Comparison of ENCODE assay signal across 9 mouse cellular contexts in the genomic region with DNA sequence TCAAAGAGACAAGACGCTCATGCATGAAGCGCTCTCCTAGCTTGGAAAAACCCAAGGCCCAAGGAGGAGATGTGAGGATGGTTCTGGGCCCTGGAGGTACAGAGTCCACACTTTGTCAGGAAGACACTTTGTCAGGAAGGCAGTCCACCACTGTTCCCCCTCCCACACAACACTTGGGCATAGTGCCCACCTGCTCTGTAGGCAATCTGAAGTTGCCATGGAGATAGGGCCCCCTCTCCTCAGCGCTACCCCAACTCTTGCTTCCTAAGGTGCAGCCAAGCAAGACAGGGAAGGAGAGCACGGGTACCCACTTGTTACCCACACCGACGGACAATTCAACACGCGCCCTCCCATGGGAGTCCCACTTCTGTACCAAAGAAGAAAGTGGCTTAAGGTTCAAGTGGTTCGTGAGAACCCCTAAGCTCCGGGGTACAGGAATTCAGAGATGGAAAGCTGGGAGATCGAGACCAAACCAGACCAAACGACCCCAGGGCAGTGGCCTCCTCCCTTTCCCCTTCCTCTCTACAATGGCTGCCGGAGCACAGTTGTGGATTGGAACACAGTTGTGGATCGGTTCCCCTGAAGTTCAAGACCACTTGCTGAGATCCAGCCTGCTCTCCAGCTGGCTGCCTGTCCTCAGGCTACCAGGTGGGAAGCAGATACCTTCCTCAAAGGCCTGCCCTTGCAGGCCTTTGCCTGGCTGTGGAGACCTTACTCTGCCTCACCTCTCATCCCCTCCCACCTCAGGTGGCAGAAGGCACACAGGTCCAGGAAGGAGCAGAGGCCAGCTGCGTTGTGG. TPM values are rescaled to one million over a fixed set of nuclear protein-coding genes. Genes with fewer than 3 reads are reported as not detected.
A peak's percentile ranks its signal among the peaks of the same experiment; 100 is the strongest.
DNase-seq lines count a peak whose midpoint lies in the region; ATAC-seq and TF ChIP-seq lines count a peak whose summit lies in the region.
"Had no signal": no experiment of that assay in that cellular context is flagged by ENCODE, and none has a peak within 500 bp of the region (broad histone marks: within the 10 kb centered on the region; RNA-seq: fewer than 3 reads in every experiment).

No protein-coding gene starts in this region.

- H3K4me3 ChIP-seq in kidney, adult 2 months (ENCODE audit: insufficient read depth, low read depth, low read length): no peak overlapping the region
- H3K4me3 ChIP-seq in E14TG2a.4 (replicated peaks; ENCODE audit: low read length) (peak overlapping the region; percentile 96), ES-E14 (ENCODE audit: insufficient read depth in 1 of 2, low read depth in 1 of 2, low read length in 2 of 2, poor library complexity in 1 of 2, severe bottlenecking in 1 of 2) (peak overlapping the region in 1 of 2 experiments; percentile 3; a peak in 2 of 4 replicates)
- no peak overlapping the region for H3K4me3 ChIP-seq in intestine, embryonic 16.5 days (ENCODE audit: low read length)

- H3K9me3 ChIP-seq in E14TG2a.4 (ENCODE audit: low read length) (no peaks in the 10 kb centered on the region), ES-E14 (ENCODE audit: control insufficient read depth, insufficient read depth, low read depth, low read length) (no peaks in the 10 kb centered on the region)
- no peaks in the 10 kb centered on the region for H3K9me3 ChIP-seq in intestine, embryonic 16.5 days (ENCODE audit: control insufficient read depth, low read length)

- in situ Hi-C loops in ES-E14 (cut with MboI; ENCODE audit: low sequenced_read_pairs in 2 of 2, unreplicated experiment in 2 of 2): no loop called here

- no peaks in the 10 kb centered on the region for H3K36me3 ChIP-seq in kidney, adult 2 months (ENCODE audit: control insufficient read depth, insufficient read depth, low read length)
- peaks cover 87% of the 10 kb centered on the region for H3K36me3 ChIP-seq in E14TG2a.4 (ENCODE audit: insufficient read depth, low read length)
- H3K36me3 ChIP-seq in ES-E14 (ENCODE audit: control insufficient read depth, insufficient read depth, low read length, poor library complexity, severe bottlenecking): peaks cover 60% of the 10 kb centered on the region; the same call in 1 of the 2 replicates
- no peaks in the 10 kb centered on the region for H3K36me3 ChIP-seq in intestine, embryonic 16.5 days (ENCODE audit: control insufficient read depth, insufficient read depth, low read length)

- H3K9ac ChIP-seq in ES-E14 (ENCODE audit: insufficient read depth, low read depth, low read length, poor library complexity, severe bottlenecking): no peak overlapping the region
- peak overlapping the region; percentile 11; the same call in 1 of the 2 replicates for H3K9ac ChIP-seq in intestine, embryonic 16.5 days (ENCODE audit: low read depth, low read length)

- no peak for TF ChIP-seq CTCF in kidney, adult 2 months (conservative IDR thresholded peaks at IDR 0.05; ENCODE audit: insufficient read depth, insufficient read length, low read depth, low read length)
- no peak for TF ChIP-seq CTCF in E14TG2a.4 (conservative IDR thresholded peaks at IDR 0.05; ENCODE audit: low read length)

- H3K27me3 ChIP-seq in kidney, adult 2 months (replicated peaks; ENCODE audit: control insufficient read depth, insufficient read depth, low read length): no peaks in the 10 kb centered on the region
- no peaks in the 10 kb centered on the region; the same call in 1 of the 2 replicates for H3K27me3 ChIP-seq in E14TG2a.4 (ENCODE audit: insufficient read depth, low read length)
- no peaks in the 10 kb centered on the region for H3K27me3 ChIP-seq in intestine, embryonic 16.5 days (replicated peaks; ENCODE audit: control insufficient read depth, insufficient read depth, low read length)

- DNase-seq in kidney, adult 2 months: peak; percentile 41
- DNase-seq in kidney, postnatal 14 days: no peak
- DNase-seq in ES-E14 (ENCODE audit: low read depth, low spot score): no peak
- no peak for DNase-seq in natural killer cell, adult 2 months (ENCODE audit: low spot score in 2 of 2)
- no peak for DNase-seq in layer of hippocampus, adult 8-10 months (ENCODE audit: low spot score in 2 of 2)
- DNase-seq in B cell, adult 2 months: no peak
- DNase-seq: gastrocnemius, postnatal 10 days had no signal

- WGBS in kidney, adult 2 months: 51% methylated on average over 15 of the region's 15 CpGs
- 78% methylated on average over 15 of the region's 15 CpGs for WGBS in intestine, embryonic 16.5 days

- no peak for ATAC-seq in intestine, embryonic 16.5 days

- peaks cover 80% of the 10 kb centered on the region for H3K4me1 ChIP-seq in kidney, adult 2 months (ENCODE audit: control insufficient read depth, insufficient read depth, low read length)
- H3K4me1 ChIP-seq in E14TG2a.4 (replicated peaks; ENCODE audit: low read depth, low read length): peaks cover 100% of the 10 kb centered on the region
- H3K4me1 ChIP-seq in ES-E14 (ENCODE audit: control insufficient read depth in 2 of 2, insufficient read depth in 2 of 2, low read length in 2 of 2, poor library complexity in 1 of 2): peaks cover 5 to 73% of the 10 kb centered on the region in 2 experiments; a peak in 3 of 4 replicates
- peaks cover 76% of the 10 kb centered on the region for H3K4me1 ChIP-seq in intestine, embryonic 16.5 days (ENCODE audit: control insufficient read depth, insufficient read depth, low read length)

- no peak for TF ChIP-seq POLR2A in kidney, adult 2 months (IDR thresholded peaks at IDR 0.05; ENCODE audit: low read depth, low read length)

- H3K4me2 ChIP-seq in intestine, embryonic 16.5 days (ENCODE audit: low read depth, low read length): no peak overlapping the region

- peak overlapping the region; percentile 95 for H3K27ac ChIP-seq in kidney, adult 2 months (ENCODE audit: insufficient read depth, low read depth, low read length)
- peak overlapping the region; percentile 80 for H3K27ac ChIP-seq in ES-E14 (ENCODE audit: insufficient read depth, low read depth, low read length, poor library complexity, severe bottlenecking)
- H3K27ac ChIP-seq in intestine, embryonic 16.5 days (ENCODE audit: low read length): peak overlapping the region; percentile 13; the same call in 1 of the 2 replicates

TF ChIP-seq in ES-E14, 5 proteins besides CTCF, POLR2A, EP300 and RAD21:
- TF ChIP-seq MAFK (IDR thresholded peaks at IDR 0.05; ENCODE audit: insufficient read depth, low read depth, low read length) (no peak), ZNF384 (IDR thresholded peaks at IDR 0.05; ENCODE audit: low read depth, low read length) (no peak), CHD2 (IDR thresholded peaks at IDR 0.05; ENCODE audit: low read depth, low read length) (no peak), ZC3H11A (IDR thresholded peaks at IDR 0.05; ENCODE audit: borderline replicate concordance, low read depth, low read length) (no peak), HCFC1 (IDR thresholded peaks at IDR 0.05; ENCODE audit: borderline replicate concordance, insufficient read depth, low read length) (no peak)
TF ChIP-seq in ES-E14: peak in this region for 0.

RNA-seq across cellular contexts. Expression of gene Lama5, which starts 6.3 kb away (rescaled TPM):
- 83.3 and 97.8 TPM in 2 replicates for polyA plus RNA-seq in kidney, adult 2 months (2012; rRNA removed)
- total RNA-seq in ES-E14 (2012; rRNA removed): 291 and 497 TPM in 2 replicates
- polyA plus RNA-seq in intestine, embryonic 16.5 days (2015; fragmentation: Nextera tagmentation; extraction: Ambion mirVana): 26.7 and 29.7 TPM in 2 replicates
- 10 to 100 TPM in 2 of 4 experiments, 1 to 10 TPM in 2; 7.6 to 11.7 (median 10.2) TPM for total RNA-seq in layer of hippocampus, adult 8-10 months (2022)

RNA-seq across cellular contexts. Expression of gene Rps21, which starts 37.8 kb away (rescaled TPM):
- 2,294 and 2,331 TPM in 2 replicates for polyA plus RNA-seq in kidney, adult 2 months (2012; rRNA removed)
- 4,130 and 4,285 TPM in 2 replicates for total RNA-seq in ES-E14 (2012; rRNA removed)
- 471 and 487 TPM in 2 replicates for polyA plus RNA-seq in intestine, embryonic 16.5 days (2015; fragmentation: Nextera tagmentation; extraction: Ambion mirVana)
- 100 to 1,000 TPM; 566 to 881 (median 750) TPM for total RNA-seq in layer of hippocampus, adult 8-10 months (2022)

RNA-seq across cellular contexts. Expression of gene Adrm1, which starts 48.1 kb away (rescaled TPM):
- 80.0 and 95.3 TPM in 2 replicates for polyA plus RNA-seq in kidney, adult 2 months (2012; rRNA removed)
- 169 and 196 TPM in 2 replicates for total RNA-seq in ES-E14 (2012; rRNA removed)
- 172 and 194 TPM in 2 replicates for polyA plus RNA-seq in intestine, embryonic 16.5 days (2015; fragmentation: Nextera tagmentation; extraction: Ambion mirVana)
- total RNA-seq in layer of hippocampus, adult 8-10 months (2022): 100 to 1,000 TPM in 3 of 4 experiments, 10 to 100 TPM in 1; 97.9 to 107 (median 104) TPM

RNA-seq across cellular contexts. Expression of gene Cables2, which starts 54.0 kb away (rescaled TPM):
- 18.2 TPM in 2 replicates for polyA plus RNA-seq in kidney, adult 2 months (2012; rRNA removed)
- 13.4 and 15.5 TPM in 2 replicates for total RNA-seq in ES-E14 (2012; rRNA removed)
- 2.8 and 4.8 TPM in 2 replicates for polyA plus RNA-seq in intestine, embryonic 16.5 days (2015; fragmentation: Nextera tagmentation; extraction: Ambion mirVana)
- total RNA-seq in layer of hippocampus, adult 8-10 months (2022): 10 to 100 TPM; 30.1 to 32.9 (median 31.7) TPM

Comparison
In these comparisons a context has a peak if more than half of its experiments do, and no peak if none do; other contexts are left out.
1. H3K27ac ChIP-seq: peak in every context shown above with its lines; median percentile 95 in kidney, adult 2 months; 80 in ES-E14; 13 in intestine, embryonic 16.5 days.
2. RNA of gene Lama5, which starts 6.3 kb away (total RNA-seq): 291 to 497 TPM in ES-E14; 7.6 to 11.7 TPM in layer of hippocampus, adult 8-10 months; every median in the first group is over 10 times any median in the second.